Mouse (Mus musculus) cerebellum, adult 8-10 months (tissue): ENCODE data around the gene Rps3.
"Not testable (repeated sequence)": the region's sequence is repeated elsewhere in the genome, so short reads cannot be mapped to it uniquely, and the experiment has no call there.

Source experiments
- DNase-seq: peaks from one replicate; pipeline ENCODE4 v3.0.0; 2022

Rps3 gene

GRCm38 (mm10) chr7:99483271-99483923, at the start of gene Rps3:
Rps3 (minus strand) TSS chr7:99483738.
- peak; percentile 90 for DNase-seq

- no peak for DNase-seq
These were observed 49.0 kb upstream of the Rps3 start for GRCm38 (mm10) chr7:99532526-99532925.

- DNase-seq = no peak
These were observed 48.0 kb upstream of the Rps3 start for GRCm38 (mm10) chr7:99531408-99531970.

- DNase-seq = no peak
These were observed 45.9 kb upstream of the Rps3 start for GRCm38 (mm10) chr7:99529410-99529809.

GRCm38 (mm10) chr7:99528547-99528946, 45.0 kb upstream of the Rps3 start:
- DNase-seq = no peak

GRCm38 (mm10) chr7:99523837-99524236, 40.3 kb upstream of the Rps3 start:
- DNase-seq = no peak

GRCm38 (mm10) chr7:99523121-99523520, 39.6 kb upstream of the Rps3 start:
- no peak for DNase-seq

GRCm38 (mm10) chr7:99518954-99519644, 35.6 kb upstream of the Rps3 start:
- no peak for DNase-seq

- DNase-seq = no peak
These were observed 33.2 kb upstream of the Rps3 start for GRCm38 (mm10) chr7:99516814-99517157.

- no peak for DNase-seq
These were observed 32.7 kb upstream of the Rps3 start for GRCm38 (mm10) chr7:99516092-99516813.

- DNase-seq = no peak
These were observed 26.6 kb upstream of the Rps3 start for GRCm38 (mm10) chr7:99510087-99510501.

- not testable (repeated sequence) for DNase-seq
These were observed 24.6 kb upstream of the Rps3 start for GRCm38 (mm10) chr7:99508187-99508586.

- no peak for DNase-seq
These were observed 21.0 kb upstream of the Rps3 start for GRCm38 (mm10) chr7:99504556-99504955.

- DNase-seq = no peak
These were observed 17.6 kb upstream of the Rps3 start for GRCm38 (mm10) chr7:99501148-99501547.

GRCm38 (mm10) chr7:99500655-99501054, 17.1 kb upstream of the Rps3 start:
- DNase-seq = no peak

GRCm38 (mm10) chr7:99500201-99500600, 16.7 kb upstream of the Rps3 start:
- DNase-seq = peak; percentile 77

GRCm38 (mm10) chr7:99499128-99499527, 15.6 kb upstream of the Rps3 start:
- DNase-seq = no peak

GRCm38 (mm10) chr7:99489708-99490107, 6.2 kb upstream of the Rps3 start:
- no peak for DNase-seq

- no peak for DNase-seq
These were observed 1.1 kb upstream of the Rps3 start for GRCm38 (mm10) chr7:99484679-99485078.

GRCm38 (mm10) chr7:99483924-99484319, 384 bp upstream of the Rps3 start:
- DNase-seq = no peak

GRCm38 (mm10) chr7:99482637-99483036, 901 bp downstream of the Rps3 start:
- DNase-seq = no peak

GRCm38 (mm10) chr7:99477235-99477634, 6.3 kb downstream of the Rps3 start:
- DNase-seq = no peak

GRCm38 (mm10) chr7:99476558-99477114, 6.9 kb downstream of the Rps3 start:
- DNase-seq = no peak

- DNase-seq = no peak
These were observed 8.0 kb downstream of the Rps3 start for GRCm38 (mm10) chr7:99475562-99475911.
